Mouse (Mus musculus): ENCODE data around the gene Amdhd1.
A peak's percentile ranks its signal among the peaks of the same experiment; 100 is the strongest.

Amdhd1 gene

GRCm38 (mm10) chr10:93538818-93539217 is 1.0 kb downstream of the Amdhd1 start:
- DNase-seq (ENCODE audit: low read depth), result no peak

GRCm38 (mm10) chr10:93538287-93538686 is 1.5 kb downstream of the Amdhd1 start:
- DNase-seq (ENCODE audit: low read depth), result no peak

GRCm38 (mm10) chr10:93525329-93525728 is 14.5 kb downstream of the Amdhd1 start:
- no peak for DNase-seq (ENCODE audit: low read depth)

GRCm38 (mm10) chr10:93520994-93521393 is 18.8 kb downstream of the Amdhd1 start:
- peak; percentile 46 for DNase-seq (ENCODE audit: low read depth)

- DNase-seq (ENCODE audit: low read depth), result no peak
These were observed 20.1 kb downstream of the Amdhd1 start for GRCm38 (mm10) chr10:93519756-93520155.

- no peak for DNase-seq (ENCODE audit: low read depth)
These were observed 20.7 kb downstream of the Amdhd1 start for GRCm38 (mm10) chr10:93519159-93519558.

- no peak for DNase-seq (ENCODE audit: low read depth)
These were observed 21.2 kb downstream of the Amdhd1 start for GRCm38 (mm10) chr10:93518620-93519019.

GRCm38 (mm10) chr10:93518186-93518585 is 21.6 kb downstream of the Amdhd1 start:
- DNase-seq (ENCODE audit: low read depth), result no peak

GRCm38 (mm10) chr10:93517754-93518153 is 22.1 kb downstream of the Amdhd1 start:
- DNase-seq (ENCODE audit: low read depth), result no peak

- DNase-seq (ENCODE audit: low read depth), result no peak
These were observed 23.9 kb downstream of the Amdhd1 start for GRCm38 (mm10) chr10:93515927-93516326.

- no peak for DNase-seq (ENCODE audit: low read depth)
These were observed 24.4 kb downstream of the Amdhd1 start for GRCm38 (mm10) chr10:93515419-93515818.

- DNase-seq (ENCODE audit: low read depth), result no peak
These were observed 30.2 kb downstream of the Amdhd1 start for GRCm38 (mm10) chr10:93509532-93510153.

- DNase-seq (ENCODE audit: low read depth), result no peak
These were observed 31.4 kb downstream of the Amdhd1 start for GRCm38 (mm10) chr10:93508383-93508970.

- no peak for DNase-seq (ENCODE audit: low read depth)
These were observed 38.5 kb downstream of the Amdhd1 start for GRCm38 (mm10) chr10:93501346-93501745.

- no peak for DNase-seq (ENCODE audit: low read depth)
These were observed 39.0 kb downstream of the Amdhd1 start for GRCm38 (mm10) chr10:93500864-93501263.

GRCm38 (mm10) chr10:93490451-93490850 is 49.4 kb downstream of the Amdhd1 start:
- no peak for DNase-seq (ENCODE audit: low read depth)

- no peak for DNase-seq (ENCODE audit: low read depth)
These were observed 51.0 kb downstream of the Amdhd1 start for GRCm38 (mm10) chr10:93488828-93489226.

GRCm38 (mm10) chr10:93488066-93488827 is 51.6 kb downstream of the Amdhd1 start, which contains the start of gene Hal:
Gene Hal, plus strand, starts transcription at chr10:93488768.
- peak; percentile 22 for DNase-seq (ENCODE audit: low read depth)

- no peak for DNase-seq (ENCODE audit: low read depth)
These were observed 53.2 kb downstream of the Amdhd1 start for GRCm38 (mm10) chr10:93486622-93487021.

GRCm38 (mm10) chr10:93485055-93485691 is 54.7 kb downstream of the Amdhd1 start:
- DNase-seq (ENCODE audit: low read depth), result no peak

- no peak for DNase-seq (ENCODE audit: low read depth)
These were observed 55.3 kb downstream of the Amdhd1 start for GRCm38 (mm10) chr10:93484511-93484910.

Data from fibroblast of lung, adult 2 months (primary cell).